Mouse (Mus musculus) T-helper 2 cell (primary cell): ENCODE results near the gene Efna3.

Experiments
- in situ Hi-C: fragments of 300-600 bp; cut with MboI, MseI; formaldehyde crosslinking; loops from one replicate; pipeline ENCODE4 v1.15.1; 2025; ENCODE audit warnings: high pct_unique_total_duplicates

Efna3 gene

GRCm38 (mm10) chr3:89322514-89323165 is at the start of gene Efna3:
TSS of gene Efna3 (minus strand) at chr3:89322965.
- in situ Hi-C loops = no loop called here

- in situ Hi-C loops = no loop called here
Observed at GRCm38 (mm10) chr3:89367338-89367737, 44.6 kb upstream of the Efna3 start.

GRCm38 (mm10) chr3:89365486-89366414 is 43.0 kb upstream of the Efna3 start:
- in situ Hi-C loops = no loop called here

GRCm38 (mm10) chr3:89365153-89365485 is 42.4 kb upstream of the Efna3 start, which contains the start of gene Dcst1:
TSS of gene Dcst1 (minus strand) at chr3:89365253.
- in situ Hi-C loops = no loop called here

- in situ Hi-C loops = no loop called here
Observed at GRCm38 (mm10) chr3:89364631-89365030, 41.9 kb upstream of the Efna3 start.

GRCm38 (mm10) chr3:89361675-89362074 is 38.9 kb upstream of the Efna3 start, which contains the start of gene Dcst2:
TSS of gene Dcst2 (plus strand) at chr3:89361975.
- in situ Hi-C loops = no loop called here

GRCm38 (mm10) chr3:89360237-89360636 is 37.5 kb upstream of the Efna3 start:
- in situ Hi-C loops = no loop called here

GRCm38 (mm10) chr3:89359630-89360029 is 36.9 kb upstream of the Efna3 start:
- in situ Hi-C loops = loop anchor here (10.0 kb wide), 1 partner anchor 1145 kb away; the partner anchor contains the start of gene Chtop

- in situ Hi-C loops = loop anchor here (10.0 kb wide), 1 partner anchor 1149 kb away; the partner anchor contains the start of gene Chtop
Observed at GRCm38 (mm10) chr3:89356029-89356428, 33.3 kb upstream of the Efna3 start.

GRCm38 (mm10) chr3:89355512-89355902 is 32.7 kb upstream of the Efna3 start:
- in situ Hi-C loops = loop anchor here (10.0 kb wide), 1 partner anchor 1149 kb away; the partner anchor contains the start of gene Chtop

GRCm38 (mm10) chr3:89354816-89355511 is 32.2 kb upstream of the Efna3 start:
- in situ Hi-C loops = loop anchor here (10.0 kb wide), 1 partner anchor 1150 kb away; the partner anchor contains the start of gene Chtop

GRCm38 (mm10) chr3:89351271-89351670 is 28.5 kb upstream of the Efna3 start:
- in situ Hi-C loops = loop anchor here (10.0 kb wide), 1 partner anchor 1154 kb away; the partner anchor contains the start of gene Chtop

GRCm38 (mm10) chr3:89349869-89350501 is 27.2 kb upstream of the Efna3 start, which contains the start of gene Adam15:
TSS of gene Adam15 (minus strand) at chr3:89349996.
- in situ Hi-C loops = loop anchor here (10.0 kb wide), 1 partner anchor 1155 kb away; the partner anchor contains the start of gene Chtop

GRCm38 (mm10) chr3:89348911-89349868 is 26.4 kb upstream of the Efna3 start:
- in situ Hi-C loops = no loop called here

- in situ Hi-C loops = no loop called here
Observed at GRCm38 (mm10) chr3:89347916-89348315, 25.2 kb upstream of the Efna3 start.

GRCm38 (mm10) chr3:89346815-89347540 is 24.2 kb upstream of the Efna3 start:
- in situ Hi-C loops = no loop called here

- in situ Hi-C loops = no loop called here
Observed at GRCm38 (mm10) chr3:89343279-89343678, 20.5 kb upstream of the Efna3 start.

- in situ Hi-C loops = no loop called here
Observed at GRCm38 (mm10) chr3:89341794-89342193, 19.0 kb upstream of the Efna3 start.

GRCm38 (mm10) chr3:89340465-89340864 is 17.7 kb upstream of the Efna3 start:
- in situ Hi-C loops = no loop called here
